Mouse (Mus musculus) megakaryocyte, embryonic 14.5 days (primary cell): ENCODE results near the gene Ppp4r3a.

Experiments used
- FLI1 ChIP-seq: IDR thresholded peaks from 2 replicates; pipeline ENCODE4 v1.6.1; 2012; ENCODE audit warnings: low read length, inconsistent platforms, mixed read lengths
- GATA1 ChIP-seq: IDR thresholded peaks from 3 replicates; pipeline ENCODE4 v1.6.1; 2012; ENCODE audit warnings: mixed read lengths, low read length, inconsistent platforms, borderline replicate concordance

- TF ChIP-seq GATA1 = no peak
- TF ChIP-seq FLI1 = no peak
Measured at GRCm38 (mm10) chr12:100989780-100990288, 93.7 kb downstream of the Ppp4r3a start.
